Mouse (Mus musculus): ENCODE results near the gene Tnxb. TPM values are rescaled to one million over a fixed set of nuclear protein-coding genes. Genes with fewer than 3 reads are reported as not detected.
"Not testable (repeated sequence)": the region's sequence is repeated elsewhere in the genome, so short reads cannot be mapped to it uniquely, and the experiment has no call there.

Gene Tnxb
- total RNA-seq, 2 experiments from 2014 or later: 35.6 to 39.7 TPM

GRCm38 (mm10) chr17:34717401-34717800 is 47.1 kb downstream of the Tnxb start:
- intact Hi-C loops (cut with DNase I): no loop called here
- no peak for DNase-seq

- intact Hi-C loops (cut with DNase I); DNase-seq: not testable (repeated sequence)
Measured at GRCm38 (mm10) chr17:34719886-34720285, 49.6 kb downstream of the Tnxb start.

- DNase-seq; intact Hi-C loops (cut with DNase I): not testable (repeated sequence)
Measured at GRCm38 (mm10) chr17:34722238-34722637, 51.9 kb downstream of the Tnxb start.

GRCm38 (mm10) chr17:34723066-34723465 is 52.7 kb downstream of the Tnxb start:
- intact Hi-C loops (cut with DNase I): no loop called here
- DNase-seq: no peak

GRCm38 (mm10) chr17:34727887-34728286 is 57.6 kb downstream of the Tnxb start:
- intact Hi-C loops (cut with DNase I): no loop called here
- DNase-seq: no peak

- DNase-seq; intact Hi-C loops (cut with DNase I): not testable (repeated sequence)
Measured at GRCm38 (mm10) chr17:34729155-34729554, 58.8 kb downstream of the Tnxb start.

- intact Hi-C loops (cut with DNase I); DNase-seq: not testable (repeated sequence)
Measured at GRCm38 (mm10) chr17:34729779-34730553, 59.6 kb downstream of the Tnxb start.

- intact Hi-C loops (cut with DNase I); DNase-seq: not testable (repeated sequence)
Measured at GRCm38 (mm10) chr17:34737466-34737865, 67.1 kb downstream of the Tnxb start.

- intact Hi-C loops (cut with DNase I); DNase-seq: not testable (repeated sequence)
Measured at GRCm38 (mm10) chr17:34739708-34740107, 69.4 kb downstream of the Tnxb start.

- intact Hi-C loops (cut with DNase I): no loop called here
- no peak for DNase-seq
Measured at GRCm38 (mm10) chr17:34740280-34740679, 69.9 kb downstream of the Tnxb start.

GRCm38 (mm10) chr17:34743719-34744118 is 73.4 kb downstream of the Tnxb start, which contains the start of gene C4b:
C4b (minus strand) TSS chr17:34743882.
- intact Hi-C loops (cut with DNase I): no loop called here
- peak in 1 of 2 experiments; percentile 19 for DNase-seq

GRCm38 (mm10) chr17:34744206-34744605 is 73.9 kb downstream of the Tnxb start:
- intact Hi-C loops (cut with DNase I): no loop called here
- no peak for DNase-seq

GRCm38 (mm10) chr17:34744611-34745010 is 74.3 kb downstream of the Tnxb start:
- DNase-seq; intact Hi-C loops (cut with DNase I): not testable (repeated sequence)

GRCm38 (mm10) chr17:34745166-34745565 is 74.8 kb downstream of the Tnxb start:
- intact Hi-C loops (cut with DNase I); DNase-seq: not testable (repeated sequence)

- DNase-seq: no peak
- intact Hi-C loops (cut with DNase I): no loop called here
Measured at GRCm38 (mm10) chr17:34746531-34746930, 76.2 kb downstream of the Tnxb start.

GRCm38 (mm10) chr17:34761471-34761870 is 91.1 kb downstream of the Tnxb start:
- intact Hi-C loops (cut with DNase I): no loop called here
- no peak for DNase-seq

Other genes starting within 250 kb of the Tnxb start
- gene Btnl4, start 193.2 kb upstream of the Tnxb start, total RNA-seq (2021): not detected
- not detected for gene Btnl6, start 153.2 kb upstream of the Tnxb start, total RNA-seq (2021)
- gene Notch4, start 106.3 kb upstream of the Tnxb start, total RNA-seq (2021): 10 to 100 TPM; 33.0 to 48.6 TPM
- gene Gpsm3, start 80.7 kb upstream of the Tnxb start, total RNA-seq (2021): 1 to 10 TPM; 4.7 to 4.8 TPM
- 10 to 100 TPM; 18.0 to 19.6 TPM for gene Pbx2, start 79.3 kb upstream of the Tnxb start, total RNA-seq (2021)
- gene Ager, start 72.7 kb upstream of the Tnxb start, total RNA-seq (2021): under 1 TPM; 0.24 to 0.47 TPM
- gene Rnf5, start 66.8 kb upstream of the Tnxb start, total RNA-seq (2021): 10 to 100 TPM; 35.7 to 37.1 TPM
- 10 to 100 TPM; 61.2 to 70.5 TPM for gene Agpat1, start 66.3 kb upstream of the Tnxb start, total RNA-seq (2021)
- 1 to 10 TPM; 1.5 to 2.5 TPM for gene Egfl8, start 54.6 kb upstream of the Tnxb start, total RNA-seq (2021)
- 10 to 100 TPM; 54.4 to 55.5 TPM for gene Ppt2, start 42.0 kb upstream of the Tnxb start, total RNA-seq (2021)
- gene Prrt1, start 41.0 kb upstream of the Tnxb start, total RNA-seq (2021): 1 to 10 TPM; 1.4 to 1.7 TPM
- 1 to 10 TPM; 6.9 to 9.9 TPM for gene Fkbpl, start 25.8 kb upstream of the Tnxb start, total RNA-seq (2021)
- 10 to 100 TPM; 15.3 to 16.1 TPM for gene Atf6b, start 23.4 kb upstream of the Tnxb start, total RNA-seq (2021)
- gene C4b, start 73.3 kb downstream of the Tnxb start, total RNA-seq (2021): 10 to 100 TPM; 22.8 to 24.7 TPM
- not detected for gene Cyp21a1, start 134.0 kb downstream of the Tnxb start, total RNA-seq (2021)
- 10 to 100 TPM in 1 of 2 experiments, 1 to 10 TPM in 1; 10.0 to 11.1 TPM for gene Stk19, start 166.4 kb downstream of the Tnxb start, total RNA-seq (2021)
- gene Dxo, start 166.5 kb downstream of the Tnxb start, total RNA-seq (2021): 10 to 100 TPM; 12.4 to 17.3 TPM
- 10 to 100 TPM; 22.6 to 24.5 TPM for gene Skiv2l, start 179.7 kb downstream of the Tnxb start, total RNA-seq (2021)
- gene Nelfe, start 179.9 kb downstream of the Tnxb start, total RNA-seq (2021): 10 to 100 TPM; 13.7 to 15.3 TPM
- gene Cfb, start 192.0 kb downstream of the Tnxb start, total RNA-seq (2021): 1 to 10 TPM; 4.4 to 7.5 TPM
- gene Zbtb12, start 208.9 kb downstream of the Tnxb start, total RNA-seq (2021): 1 to 10 TPM; 7.5 to 7.7 TPM
- not detected for gene Gm20547, start 211.5 kb downstream of the Tnxb start, total RNA-seq (2021)
- gene C2, start 227.7 kb downstream of the Tnxb start, total RNA-seq (2021): 1 to 10 TPM; 3.1 to 4.4 TPM
- gene Ehmt2, start 227.9 kb downstream of the Tnxb start, total RNA-seq (2021): 10 to 100 TPM; 44.6 to 49.8 TPM
- gene Slc44a4, start 243.9 kb downstream of the Tnxb start, total RNA-seq (2021): not detected